Mouse (Mus musculus) neural tube, embryonic 13.5 days (tissue): ENCODE measurements around the gene Ggta1. TPM values are rescaled to one million over a fixed set of nuclear protein-coding genes. Genes with fewer than 3 reads are reported as not detected.

Experiments used
- ATAC-seq: fragments of 200-750 bp; cut with Nextera tagmentation; 2 replicates; pipeline ENCODE4 v1.8.0; 2017; ENCODE audit warnings: low read depth, mild to moderate bottlenecking, moderate TSS enrichment, moderate library complexity
- H3K27ac ChIP-seq: fragments of 300-500 bp; sonication (generic); replicated peaks from 2 replicates; pipeline ENCODE4 v1.5.1; 2015; ENCODE audit warnings: moderate library complexity, mild to moderate bottlenecking, inconsistent platforms
- H3K27me3 ChIP-seq: fragments of 300-500 bp; sonication (generic); 2 replicates; pipeline ENCODE4 v1.6.1; 2015; ENCODE audit warnings: mild to moderate bottlenecking, inconsistent platforms
- H3K36me3 ChIP-seq: fragments of 300-500 bp; sonication (generic); 2 replicates; pipeline ENCODE4 v1.6.1; 2015; ENCODE audit warnings: mild to moderate bottlenecking, inconsistent platforms
- H3K4me1 ChIP-seq: fragments of 300-500 bp; sonication (generic); replicated peaks from 2 replicates; pipeline ENCODE4 v1.6.1; 2015; ENCODE audit warnings: inconsistent platforms
- H3K4me2 ChIP-seq: fragments of 300-500 bp; sonication (generic); 2 replicates; pipeline ENCODE4 v1.6.1; 2015; ENCODE audit warnings: inconsistent platforms, mild to moderate bottlenecking, moderate library complexity
- H3K4me3 ChIP-seq: fragments of 300-500 bp; sonication (generic); 2 replicates; pipeline ENCODE4 v1.5.1; 2015; ENCODE audit warnings: mild to moderate bottlenecking, inconsistent platforms
- H3K9ac ChIP-seq: fragments of 300-500 bp; sonication (generic); 2 replicates; pipeline ENCODE4 v1.6.1; 2015; ENCODE audit warnings: moderate library complexity, mild to moderate bottlenecking, inconsistent platforms
- H3K9me3 ChIP-seq: fragments of 300-500 bp; sonication (generic); 2 replicates; pipeline ENCODE4 v1.6.1; 2016; ENCODE audit warnings: inconsistent platforms
- WGBS: fragments of 180-500 bp; shearing (Covaris S2); methylation state at CpG from one replicate; pipeline ENCODE4 v1.1.7; 2015; 5-methylcytosine and 5-hydroxymethylcytosine counted together
- polyA plus RNA-seq: library from polyadenylated mRNA; unstranded; fragments of >200 nt; fragmentation: Nextera tagmentation; extraction: Ambion mirVana; gene quantifications from 2 replicates; pipeline ENCODE4 v1.2.1, GENCODE M21; 2015

Ggta1 gene
- polyA plus RNA-seq, 1 experiment from 2014 or later, result 8.7 TPM

- Histone ChIP-seq H3K9me3 (no peaks in the 10 kb centered on the region), H3K4me1 (peaks cover 18% of the 10 kb centered on the region), H3K4me2 (no peak overlapping the region), H3K36me3 (no peaks in the 10 kb centered on the region), H3K27ac (no peak overlapping the region), H3K9ac (no peak overlapping the region), H3K27me3 (no peaks in the 10 kb centered on the region), H3K4me3 (no peak overlapping the region)
- 72% methylated on average over 5 of the region's 5 CpGs for WGBS
- ATAC-seq, result no peak
Measured at GRCm38 (mm10) chr2:35443325-35443724, 19.7 kb downstream of the Ggta1 start.

DNA sequence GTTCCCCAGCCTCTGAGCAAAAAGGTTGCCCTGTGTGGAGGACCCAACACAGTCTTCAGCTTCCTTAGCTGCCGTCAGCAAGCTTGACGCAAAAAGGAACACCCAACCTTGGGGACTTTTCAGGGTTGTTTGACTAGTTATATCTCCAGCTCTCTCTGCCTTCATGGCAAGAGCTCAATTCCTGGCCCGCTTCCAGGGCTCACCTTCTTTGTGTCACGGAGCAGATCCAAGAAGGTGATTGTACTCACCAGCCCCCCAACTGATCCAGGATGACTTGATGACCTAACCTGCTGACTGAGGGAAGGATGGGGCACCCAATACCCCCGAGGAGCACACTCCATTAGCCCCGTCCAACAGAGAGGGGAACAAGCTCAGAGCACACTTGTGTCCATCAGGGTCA, 21.0 kb downstream of the Ggta1 start:
- Histone ChIP-seq H3K4me1 (peaks cover 15% of the 10 kb centered on the region), H3K9ac (no peak overlapping the region), H3K4me3 (no peak overlapping the region), H3K4me2 (no peak overlapping the region), H3K9me3 (no peaks in the 10 kb centered on the region), H3K27ac (no peak overlapping the region), H3K27me3 (no peaks in the 10 kb centered on the region), H3K36me3 (no peaks in the 10 kb centered on the region)
- ATAC-seq, result no peak
- WGBS, result 86% methylated on average over 6 of the region's 6 CpGs

DNA sequence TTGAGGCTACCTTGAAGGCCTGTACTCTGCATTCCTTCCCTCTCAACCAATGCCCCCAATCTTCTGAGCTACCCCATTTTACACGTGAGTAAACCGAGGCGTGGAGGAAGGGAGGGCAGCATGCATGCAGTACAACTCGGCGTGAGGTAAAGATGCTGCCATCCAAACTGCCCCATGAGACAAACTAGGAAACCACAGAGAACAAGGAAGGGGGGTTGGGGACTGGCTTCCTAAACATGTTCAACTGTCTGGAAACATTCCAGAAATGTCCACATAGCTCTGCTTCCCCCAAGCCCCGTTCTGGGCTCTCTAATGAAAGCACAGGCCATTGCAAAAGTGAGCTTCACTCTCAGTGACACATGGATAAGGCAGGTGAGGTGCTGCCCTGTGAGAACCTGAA, 21.6 kb downstream of the Ggta1 start:
- no peak overlapping the region for H3K27ac ChIP-seq
- no peak overlapping the region for H3K4me2 ChIP-seq
- H3K9ac ChIP-seq, result no peak overlapping the region
- no peaks in the 10 kb centered on the region for H3K36me3 ChIP-seq
- WGBS, result 85% methylated on average over 6 of the region's 6 CpGs
- peaks cover 15% of the 10 kb centered on the region for H3K4me1 ChIP-seq
- no peaks in the 10 kb centered on the region for H3K9me3 ChIP-seq
- no peak overlapping the region for H3K4me3 ChIP-seq
- no peak for ATAC-seq
- no peaks in the 10 kb centered on the region for H3K27me3 ChIP-seq

- no peaks in the 10 kb centered on the region for H3K36me3 ChIP-seq
- no peak overlapping the region for H3K27ac ChIP-seq
- H3K4me1 ChIP-seq, result peaks cover 13% of the 10 kb centered on the region
- no peak overlapping the region for H3K4me2 ChIP-seq
- no peaks in the 10 kb centered on the region for H3K27me3 ChIP-seq
- H3K9ac ChIP-seq, result no peak overlapping the region
- WGBS, result 85% methylated on average over 3 of the region's 3 CpGs
- H3K9me3 ChIP-seq, result no peaks in the 10 kb centered on the region
- H3K4me3 ChIP-seq, result no peak overlapping the region
- ATAC-seq, result no peak
Measured at GRCm38 (mm10) chr2:35440480-35440879, 22.6 kb downstream of the Ggta1 start.

DNA sequence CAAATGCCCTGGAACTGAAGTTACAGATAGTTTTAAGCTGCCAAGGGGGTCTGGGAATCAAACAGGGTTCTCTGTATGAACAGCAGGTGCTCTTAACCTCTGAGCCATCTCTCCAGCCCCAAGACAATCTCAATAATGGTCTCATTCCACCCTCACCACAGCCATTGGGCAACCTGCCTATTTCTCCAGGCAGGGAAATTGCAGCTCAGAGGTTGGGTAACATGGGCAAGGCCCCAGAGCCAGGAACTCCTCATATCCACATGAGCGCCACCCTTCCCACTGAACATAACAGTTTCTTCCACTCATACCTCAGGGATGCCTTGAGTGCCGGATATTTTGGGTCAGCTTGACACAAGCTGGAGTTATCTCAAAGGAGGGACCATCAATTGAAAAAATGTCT, 25.2 kb downstream of the Ggta1 start:
- no peak overlapping the region for H3K4me3 ChIP-seq

DNA sequence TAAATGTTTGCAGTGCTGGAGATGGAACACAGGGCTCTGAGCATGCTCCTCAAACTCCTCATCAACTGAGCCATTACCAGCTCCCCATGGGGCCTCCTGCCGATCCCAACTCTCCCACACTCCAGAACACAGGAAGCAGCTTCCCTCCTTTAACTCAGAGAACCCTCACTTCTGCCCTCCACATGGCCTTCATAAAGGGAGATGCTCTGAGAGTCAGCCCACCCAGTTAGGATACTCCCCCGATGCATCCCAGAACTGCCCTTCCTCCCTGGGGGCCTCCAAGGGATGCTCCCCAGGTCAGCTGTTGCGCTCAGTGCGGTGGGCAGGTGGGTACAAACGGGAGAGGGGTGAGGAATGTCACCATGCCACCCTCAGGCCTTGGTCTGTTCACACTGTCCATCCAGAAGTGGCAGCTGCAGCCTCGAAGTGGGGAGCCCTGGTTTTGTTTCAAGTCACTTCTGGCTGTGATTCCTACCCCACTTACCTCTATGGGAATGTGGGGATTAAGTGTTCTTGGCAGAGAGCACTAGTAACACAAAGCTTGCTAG, 28.4 kb downstream of the Ggta1 start:
- ATAC-seq, result no peak
- 84% methylated on average over 6 of the region's 6 CpGs for WGBS
- Histone ChIP-seq H3K27ac (no peak overlapping the region), H3K4me2 (no peak overlapping the region), H3K9me3 (no peaks in the 10 kb centered on the region), H3K4me3 (no peak overlapping the region), H3K4me1 (peaks cover 12% of the 10 kb centered on the region), H3K9ac (no peak overlapping the region), H3K27me3 (no peaks in the 10 kb centered on the region), H3K36me3 (no peaks in the 10 kb centered on the region)

More for the DNA sequence above, 25.2 kb downstream of the Ggta1 start:
- Histone ChIP-seq H3K9ac (no peak overlapping the region), H3K36me3 (no peaks in the 10 kb centered on the region), H3K9me3 (no peaks in the 10 kb centered on the region), H3K27me3 (no peaks in the 10 kb centered on the region), H3K4me1 (peaks cover 2% of the 10 kb centered on the region), H3K4me2 (no peak overlapping the region), H3K27ac (no peak overlapping the region)
- no peak for ATAC-seq
- 94% methylated on average over 2 of the region's 2 CpGs for WGBS

DNA sequence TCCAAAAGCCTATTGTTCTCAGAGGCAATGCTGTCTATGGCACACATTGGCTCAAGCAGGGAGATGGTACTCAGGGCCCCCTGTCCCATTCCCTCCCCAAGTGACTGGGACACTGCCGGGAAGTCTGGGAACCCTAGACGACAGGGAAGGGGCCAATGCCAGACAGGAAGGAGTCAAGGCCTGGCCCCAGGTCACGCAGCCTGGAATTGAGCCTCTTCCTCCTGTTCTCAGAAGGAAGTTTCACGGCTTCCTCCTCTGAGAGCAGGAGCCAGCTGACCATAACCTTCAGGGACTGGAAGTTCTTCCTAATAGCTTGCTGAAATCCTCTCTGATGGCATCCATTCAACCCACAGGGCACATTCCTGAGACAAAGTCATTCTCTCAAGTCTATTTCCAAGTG, 29.6 kb downstream of the Ggta1 start:
- 66% methylated on average over 4 of the region's 4 CpGs for WGBS

DNA sequence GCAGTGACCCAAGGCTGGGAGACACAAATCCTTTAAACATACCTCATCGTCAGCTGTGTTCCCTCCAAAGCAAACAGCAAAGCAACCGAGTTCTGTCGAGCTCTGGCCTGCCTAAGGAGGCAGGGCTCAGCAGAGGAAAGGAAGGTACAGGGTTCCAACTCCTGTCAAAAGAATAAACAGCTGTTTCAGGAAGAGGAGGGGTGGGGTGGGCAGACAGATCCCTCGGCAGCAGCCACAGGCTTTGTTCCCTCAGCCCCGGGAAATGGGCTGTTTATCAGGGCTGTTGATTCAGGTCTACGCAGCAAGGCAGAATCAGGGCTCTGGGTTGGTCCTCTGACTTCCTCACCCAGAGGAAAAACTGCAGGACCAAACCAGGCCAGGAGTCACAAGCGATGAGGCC, 30.6 kb downstream of the Ggta1 start:
- no peaks in the 10 kb centered on the region for H3K9me3 ChIP-seq
- H3K36me3 ChIP-seq, result no peaks in the 10 kb centered on the region
- H3K4me2 ChIP-seq, result 0 out of 2 replicates have a peak overlapping the region, but pooled peaks have one; percentile 20
- H3K9ac ChIP-seq, result 0 out of 2 replicates have a peak overlapping the region, but pooled peaks have one; percentile 26
- no peaks in the 10 kb centered on the region for H3K27me3 ChIP-seq
- H3K27ac ChIP-seq, result peak overlapping the region; percentile 49; the same call in 1 of the 2 replicates
- H3K4me1 ChIP-seq, result peaks cover 19% of the 10 kb centered on the region
- WGBS, result 37% methylated on average over 7 of the region's 7 CpGs
- no peak overlapping the region for H3K4me3 ChIP-seq
- no peak for ATAC-seq

More for the DNA sequence above, 29.6 kb downstream of the Ggta1 start:
- Histone ChIP-seq H3K36me3 (no peaks in the 10 kb centered on the region), H3K4me3 (no peak overlapping the region), H3K4me2 (no peak overlapping the region), H3K9ac (no peak overlapping the region), H3K4me1 (peaks cover 15% of the 10 kb centered on the region), H3K9me3 (no peaks in the 10 kb centered on the region), H3K27me3 (no peaks in the 10 kb centered on the region), H3K27ac (peak overlapping the region; percentile 6; the same call in 1 of the 2 replicates)
- ATAC-seq, result no peak

DNA sequence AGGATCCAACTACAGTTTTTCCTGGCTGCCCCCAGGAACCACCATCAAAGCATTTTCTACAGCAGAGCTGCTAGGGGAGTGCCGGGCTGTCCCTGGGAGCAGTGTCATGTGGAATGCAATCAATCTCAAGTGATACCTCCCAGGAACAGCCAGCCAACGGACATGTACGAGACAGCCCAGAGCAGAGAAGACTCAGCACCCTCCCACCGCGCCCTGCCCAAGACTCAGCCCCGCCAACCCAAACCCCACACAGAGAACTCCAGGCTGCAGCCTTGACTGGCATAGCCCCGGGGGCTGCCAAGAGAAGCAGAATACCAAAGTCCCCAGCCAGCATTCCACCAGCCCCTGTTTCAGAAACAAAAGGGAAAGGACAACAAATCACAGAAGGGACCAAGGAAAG, 31.0 kb downstream of the Ggta1 start:
- Histone ChIP-seq H3K36me3 (no peaks in the 10 kb centered on the region), H3K4me3 (no peak overlapping the region), H3K9me3 (no peaks in the 10 kb centered on the region), H3K4me2 (peak overlapping the region; percentile 20; the same call in 1 of the 2 replicates), H3K27me3 (no peaks in the 10 kb centered on the region), H3K27ac (peak overlapping the region; percentile 49), H3K4me1 (peaks cover 21% of the 10 kb centered on the region), H3K9ac (0 out of 2 replicates have a peak overlapping the region, but pooled peaks have one; percentile 26)
- WGBS, result 17% methylated on average over 7 of the region's 7 CpGs
- ATAC-seq, result no peak

DNA sequence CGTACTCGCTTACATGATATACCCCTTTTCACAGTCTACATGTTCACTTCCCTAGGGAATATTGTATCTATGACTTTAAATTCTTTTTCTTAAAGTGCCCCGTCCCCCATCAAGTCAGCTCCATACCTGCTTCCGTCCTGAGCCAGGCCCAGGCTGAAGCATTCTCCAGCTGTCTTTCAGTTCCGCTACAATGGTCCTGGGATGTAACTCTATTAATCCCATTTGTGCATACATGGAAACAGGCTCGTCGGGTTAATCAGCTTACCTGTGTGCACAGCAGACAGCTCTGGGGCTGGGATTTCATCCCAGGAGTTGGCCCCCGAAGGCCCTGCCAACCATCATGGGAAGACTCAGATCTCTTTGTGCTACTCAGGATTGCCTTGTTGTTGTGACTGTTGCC, 32.2 kb downstream of the Ggta1 start:
- H3K27ac ChIP-seq, result no peak overlapping the region
- no peaks in the 10 kb centered on the region for H3K27me3 ChIP-seq
- no peaks in the 10 kb centered on the region for H3K9me3 ChIP-seq
- no peak overlapping the region for H3K4me2 ChIP-seq
- H3K4me3 ChIP-seq, result no peak overlapping the region
- H3K4me1 ChIP-seq, result peaks cover 21% of the 10 kb centered on the region
- ATAC-seq, result no peak
- H3K9ac ChIP-seq, result no peak overlapping the region
- H3K36me3 ChIP-seq, result no peaks in the 10 kb centered on the region
- 94% methylated on average over 8 of the region's 8 CpGs for WGBS

DNA sequence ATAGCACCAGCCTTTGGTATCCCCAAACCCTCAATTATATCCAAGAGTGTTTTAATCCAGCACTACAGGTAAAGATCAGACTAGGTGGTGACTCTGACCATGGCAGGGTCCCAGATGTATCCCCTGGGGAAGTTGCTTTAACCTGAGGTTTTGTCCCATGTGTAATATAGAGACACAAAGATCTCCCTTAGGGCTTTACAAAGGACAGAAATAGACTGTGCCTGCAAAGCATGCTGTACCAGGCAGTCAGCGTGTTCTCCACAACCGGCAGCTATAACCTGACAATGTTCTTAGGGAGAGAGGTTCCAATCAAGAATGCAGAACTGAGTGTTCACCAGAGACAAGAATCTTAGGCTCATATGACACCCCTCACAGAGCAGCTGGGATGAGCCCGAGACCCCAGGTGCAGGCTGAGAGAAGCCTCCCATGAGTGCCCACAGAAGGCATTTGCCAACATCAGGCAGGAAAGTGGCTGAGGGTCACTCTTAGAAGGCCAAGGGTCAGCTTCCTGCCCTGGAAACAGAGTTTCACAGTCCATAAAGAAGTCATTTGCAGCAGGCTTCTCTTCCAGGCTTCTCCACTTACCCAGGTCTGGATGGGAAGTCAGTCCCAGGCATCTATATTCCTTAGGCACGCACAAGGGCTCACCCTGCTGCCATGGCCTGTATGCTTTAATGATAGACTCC, 34.3 kb downstream of the Ggta1 start:
- WGBS, result 80% methylated on average over 4 of the region's 4 CpGs
- ATAC-seq, result no peak
- Histone ChIP-seq H3K9ac (no peak overlapping the region), H3K4me3 (no peak overlapping the region), H3K4me2 (no peak overlapping the region), H3K27me3 (no peaks in the 10 kb centered on the region), H3K36me3 (no peaks in the 10 kb centered on the region), H3K27ac (no peak overlapping the region), H3K9me3 (no peaks in the 10 kb centered on the region), H3K4me1 (peaks cover 21% of the 10 kb centered on the region)

DNA sequence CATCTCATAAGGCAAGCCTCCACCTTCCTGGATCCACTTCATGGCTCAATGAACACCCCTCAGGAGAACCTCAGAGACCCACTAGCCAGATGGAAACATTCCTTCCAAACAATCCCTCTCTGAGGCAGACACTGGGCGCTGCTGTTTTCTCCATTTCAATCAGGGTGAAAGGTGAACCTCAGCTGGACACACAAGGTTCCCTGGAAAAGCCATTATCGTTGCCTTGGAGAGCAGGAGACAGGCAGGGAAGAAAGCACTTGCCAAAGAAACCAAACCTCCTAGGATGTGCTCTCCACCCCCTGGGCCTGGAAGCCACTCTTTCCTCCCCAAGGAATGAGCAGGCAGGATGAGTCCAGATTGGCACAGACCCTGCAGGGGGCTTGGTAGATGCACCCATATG, 35.5 kb downstream of the Ggta1 start:
- no peak overlapping the region for H3K27ac ChIP-seq
- no peaks in the 10 kb centered on the region for H3K27me3 ChIP-seq
- H3K4me1 ChIP-seq, result peaks cover 16% of the 10 kb centered on the region
- no peaks in the 10 kb centered on the region for H3K36me3 ChIP-seq
- no peak overlapping the region for H3K4me3 ChIP-seq
- H3K4me2 ChIP-seq, result no peak overlapping the region
- H3K9me3 ChIP-seq, result no peaks in the 10 kb centered on the region
- ATAC-seq, result no peak
- WGBS, result 39% methylated on average over 2 of the region's 2 CpGs
- H3K9ac ChIP-seq, result no peak overlapping the region
